Mouse (Mus musculus) heart, adult 2 months (tissue): ENCODE measurements around the gene Hpgd.

ENCODE experiments used
- CTCF ChIP-seq: fragments of 200-600 bp; IDR thresholded peaks from 2 replicates; pipeline ENCODE4 v1.8.1; 2022; ENCODE audit warnings: antibody characterized with exemption, mild to moderate bottlenecking, moderate library complexity
- EP300 ChIP-seq: fragments of 200-500 bp; IDR thresholded peaks from 2 replicates; pipeline ENCODE4 v1.6.1; 2011; ENCODE audit warnings: low read depth, low read length, control low read depth; ENCODE audit not compliant: insufficient read depth
- POLR2A ChIP-seq: fragments of 200-500 bp; IDR thresholded peaks from 2 replicates; pipeline ENCODE4 v1.6.1; 2011; ENCODE audit warnings: mild to moderate bottlenecking, low read depth, low read length, control low read depth; ENCODE audit not compliant: insufficient read depth

- TF ChIP-seq CTCF = no peak
- no peak for TF ChIP-seq POLR2A
- no peak for TF ChIP-seq EP300
Measured at GRCm38 (mm10) chr8:56313622-56314021, 19.2 kb downstream of the Hpgd start.
